Mouse (Mus musculus): ENCODE data around the gene Socs5.
A peak's percentile ranks its signal among the peaks of the same experiment; 100 is the strongest.

The Socs5 gene

GRCm38 (mm10) chr17:87169076-87169475 lies 61.6 kb downstream of the Socs5 start:
- ATAC-seq (ENCODE audit: low TSS enrichment) = peak; percentile 93

- no peak for ATAC-seq (ENCODE audit: low TSS enrichment)
These were observed 62.9 kb downstream of the Socs5 start for GRCm38 (mm10) chr17:87170364-87170763.

GRCm38 (mm10) chr17:87172031-87172430 lies 64.6 kb downstream of the Socs5 start:
- ATAC-seq (ENCODE audit: low TSS enrichment) = no peak

- no peak for ATAC-seq (ENCODE audit: low TSS enrichment)
These were observed 66.5 kb downstream of the Socs5 start for GRCm38 (mm10) chr17:87173966-87174365.

GRCm38 (mm10) chr17:87174651-87175331 lies 67.3 kb downstream of the Socs5 start:
- no peak for ATAC-seq (ENCODE audit: low TSS enrichment)

- ATAC-seq (ENCODE audit: low TSS enrichment) = no peak
These were observed 68.9 kb downstream of the Socs5 start for GRCm38 (mm10) chr17:87176066-87177012.

- ATAC-seq (ENCODE audit: low TSS enrichment) = peak; percentile 80
These were observed 71.4 kb downstream of the Socs5 start for GRCm38 (mm10) chr17:87178596-87179590.

DNA sequence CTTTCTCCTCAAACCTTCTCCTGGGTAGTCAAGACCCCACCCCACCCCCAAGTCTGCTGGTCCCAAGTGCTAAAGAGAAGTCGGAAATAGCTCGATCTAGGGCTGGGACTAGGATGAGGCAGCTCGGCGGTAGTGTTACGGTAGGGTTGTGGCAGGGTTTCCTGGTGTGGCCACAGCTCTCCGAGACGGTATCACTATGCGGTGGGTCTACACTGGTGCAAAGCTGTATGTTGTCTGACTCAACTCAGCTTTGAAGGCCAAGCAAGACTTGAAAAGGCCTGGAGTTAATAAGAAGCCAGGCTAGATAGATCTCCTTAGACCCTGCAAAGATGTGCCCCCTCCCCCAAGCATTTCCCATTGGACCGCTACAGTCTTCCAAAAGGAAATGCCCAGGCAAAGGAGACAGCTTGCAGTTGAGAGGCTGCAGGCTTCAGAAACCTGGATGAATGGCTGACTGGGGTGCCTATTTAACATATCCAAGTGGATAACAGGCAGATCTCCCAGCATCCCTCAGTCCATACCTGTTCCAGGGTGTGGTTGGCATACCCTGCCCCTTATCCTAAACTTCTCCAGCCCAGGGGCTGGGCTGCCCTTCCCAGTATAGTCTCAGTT lies 72.6 kb downstream of the Socs5 start:
- ATAC-seq (ENCODE audit: low TSS enrichment) = no peak

- ATAC-seq (ENCODE audit: low TSS enrichment) = no peak
These were observed 74.3 kb downstream of the Socs5 start for GRCm38 (mm10) chr17:87181683-87182346.

GRCm38 (mm10) chr17:87185461-87186066 lies 78.1 kb downstream of the Socs5 start:
- no peak for ATAC-seq (ENCODE audit: low TSS enrichment)

GRCm38 (mm10) chr17:87187005-87187404 lies 79.5 kb downstream of the Socs5 start:
- ATAC-seq (ENCODE audit: low TSS enrichment) = no peak

Data from frontal cortex, adult (tissue).